Mouse (Mus musculus) heart, embryonic 11.5 days (tissue): ENCODE results near the gene Dand5. TPM values are rescaled to one million over a fixed set of nuclear protein-coding genes. Genes with fewer than 3 reads are reported as not detected.
A peak's percentile ranks its signal among the peaks of the same experiment; 100 is the strongest.

ENCODE experiments used
- ATAC-seq: fragments of 200-750 bp; cut with Nextera tagmentation; replicated peaks from 2 replicates; pipeline ENCODE4 v1.8.0; 2017; ENCODE audit warnings: moderate library complexity; ENCODE audit not compliant: insufficient number of reproducible peaks, low FRiP score, low TSS enrichment
- H3K27ac ChIP-seq: fragments of 300-500 bp; sonication (generic); 2 replicates; pipeline ENCODE4 v1.5.1; 2014; ENCODE audit warnings: mild to moderate bottlenecking, low read depth, low read length
- H3K27me3 ChIP-seq: fragments of 300-500 bp; sonication (generic); 2 replicates; pipeline ENCODE4 v1.6.1; 2014; ENCODE audit warnings: mild to moderate bottlenecking, low read length, mixed read lengths; ENCODE audit not compliant: control insufficient read depth, insufficient read depth
- H3K36me3 ChIP-seq: fragments of 300-500 bp; sonication (generic); 2 replicates; pipeline ENCODE4 v1.6.1; 2014; ENCODE audit warnings: mild to moderate bottlenecking, low read length, moderate library complexity, mixed read lengths; ENCODE audit not compliant: control insufficient read depth, insufficient read depth
- H3K4me1 ChIP-seq: fragments of 300-500 bp; sonication (generic); 2 replicates; pipeline ENCODE4 v1.6.1; 2014; ENCODE audit warnings: low read length; ENCODE audit not compliant: control insufficient read depth, insufficient read depth
- H3K4me2 ChIP-seq: fragments of 300-500 bp; sonication (generic); 2 replicates; pipeline ENCODE4 v1.6.1; 2014; ENCODE audit warnings: mild to moderate bottlenecking, moderate library complexity
- H3K4me3 ChIP-seq: fragments of 300-500 bp; sonication (generic); 2 replicates; pipeline ENCODE4 v1.5.1; 2014; ENCODE audit warnings: low read depth, low read length
- H3K9ac ChIP-seq: fragments of 300-500 bp; sonication (generic); 2 replicates; pipeline ENCODE4 v1.6.1; 2014; ENCODE audit warnings: mild to moderate bottlenecking, low read depth, low read length, moderate library complexity
- H3K9me3 ChIP-seq: fragments of 300-500 bp; sonication (generic); replicated peaks from 2 replicates; pipeline ENCODE4 v1.6.1; 2016; ENCODE audit warnings: low read length; ENCODE audit not compliant: control insufficient read depth
- WGBS: fragments of 180-500 bp; shearing (Covaris S2); extraction: QIAGEN DNeasy Blood & Tissue Kit; methylation state at CpG from one replicate; pipeline ENCODE4 v1.1.7; 2014; ENCODE audit not compliant: insufficient replicate concordance; 5-methylcytosine and 5-hydroxymethylcytosine counted together
- polyA plus RNA-seq: library from polyadenylated mRNA; unstranded; fragments of >200 nt; fragmentation: Nextera tagmentation; extraction: Ambion mirVana; gene quantifications from 2 replicates; pipeline ENCODE4 v1.2.1, GENCODE M21; 2014

Gene Dand5
- polyA plus RNA-seq, 1 experiment from 2014 or later, result 5.0 TPM

DNA sequence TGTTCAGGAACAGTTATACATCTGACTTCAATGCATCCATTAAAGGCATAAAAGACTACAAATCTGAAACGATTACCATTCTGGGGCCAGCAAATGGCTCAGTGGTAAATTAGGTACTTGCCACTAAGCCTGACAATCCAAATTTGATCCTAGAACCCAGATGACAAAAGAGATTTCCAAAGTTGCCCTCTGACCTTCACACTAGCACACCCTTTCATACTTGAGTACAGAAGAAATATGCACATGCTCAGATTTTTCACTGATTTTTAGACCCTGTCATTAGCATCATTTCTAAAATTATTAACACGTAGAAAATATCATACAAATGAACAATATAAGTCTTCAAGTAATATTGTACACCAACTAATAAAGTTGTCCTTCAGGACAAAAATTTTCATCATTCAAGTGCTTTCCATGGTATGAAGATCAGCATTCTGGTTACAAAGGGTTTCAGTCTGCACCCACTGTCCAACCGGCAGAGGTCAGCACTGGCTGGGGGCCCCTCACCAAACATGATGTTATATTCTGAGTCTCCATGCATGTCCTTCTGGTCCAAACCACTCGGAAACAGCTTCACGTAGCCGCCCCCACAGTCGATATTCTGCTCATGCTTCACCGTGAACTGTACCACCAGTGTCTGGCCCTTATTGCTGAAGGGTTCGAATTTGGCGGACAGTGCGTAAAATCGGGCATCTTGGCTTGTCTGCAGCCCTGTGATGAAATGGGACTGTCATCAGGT, 22.9 kb upstream of the Dand5 start:
- WGBS, result 15% methylated on average over 12 of the region's 12 CpGs
- H3K4me3 ChIP-seq, result peak overlapping the region; percentile 97
- H3K4me2 ChIP-seq, result peak overlapping the region; percentile 69
- H3K27ac ChIP-seq, result peak overlapping the region; percentile 82
- H3K36me3 ChIP-seq, result peaks cover 30% of the 10 kb centered on the region
- ATAC-seq, result no peak
- no peaks in the 10 kb centered on the region for H3K27me3 ChIP-seq
- peak overlapping the region; percentile 99 for H3K9ac ChIP-seq
- no peaks in the 10 kb centered on the region for H3K9me3 ChIP-seq
- peaks cover 28% of the 10 kb centered on the region for H3K4me1 ChIP-seq

DNA sequence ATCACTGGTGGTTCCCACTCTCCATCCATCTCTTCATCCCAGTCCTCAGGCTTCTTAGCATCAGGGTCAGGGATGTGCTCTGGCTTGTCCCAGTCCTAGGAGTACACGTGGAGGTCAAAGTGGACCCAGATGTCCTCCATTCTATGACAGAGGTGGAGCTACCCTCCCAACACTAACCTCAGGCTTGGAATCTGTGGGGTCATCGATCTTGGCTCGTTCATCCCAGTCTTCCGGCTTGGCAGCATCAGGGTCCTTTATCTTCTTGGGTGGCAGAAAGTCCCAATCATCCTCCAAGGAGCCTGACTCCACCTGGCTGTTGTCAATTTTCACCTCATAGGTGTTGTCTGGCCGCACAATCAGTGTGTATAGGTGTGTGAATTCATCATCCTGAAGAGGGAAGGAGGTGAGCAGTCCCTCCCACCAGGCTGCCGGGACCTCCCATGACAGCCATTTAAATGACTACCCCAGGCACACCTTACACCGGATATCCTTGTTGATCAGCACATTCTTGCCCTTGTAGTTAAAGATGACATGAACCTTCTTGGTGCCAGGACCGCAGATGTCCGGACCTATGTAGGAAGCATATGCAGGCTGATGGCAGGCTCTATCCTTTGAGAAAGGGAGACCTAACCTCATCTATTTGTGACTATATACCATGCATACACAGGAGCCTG, 21.9 kb upstream of the Dand5 start:
- peak overlapping the region; percentile 99 for H3K9ac ChIP-seq
- peaks cover 30% of the 10 kb centered on the region for H3K36me3 ChIP-seq
- peak overlapping the region; percentile 69 for H3K4me2 ChIP-seq
- H3K27me3 ChIP-seq, result no peaks in the 10 kb centered on the region
- no peaks in the 10 kb centered on the region for H3K9me3 ChIP-seq
- ATAC-seq, result no peak
- peak overlapping the region; percentile 97 for H3K4me3 ChIP-seq
- WGBS, result 85% methylated on average over 9 of the region's 9 CpGs
- H3K27ac ChIP-seq, result no peak overlapping the region
- peaks cover 30% of the 10 kb centered on the region for H3K4me1 ChIP-seq

DNA sequence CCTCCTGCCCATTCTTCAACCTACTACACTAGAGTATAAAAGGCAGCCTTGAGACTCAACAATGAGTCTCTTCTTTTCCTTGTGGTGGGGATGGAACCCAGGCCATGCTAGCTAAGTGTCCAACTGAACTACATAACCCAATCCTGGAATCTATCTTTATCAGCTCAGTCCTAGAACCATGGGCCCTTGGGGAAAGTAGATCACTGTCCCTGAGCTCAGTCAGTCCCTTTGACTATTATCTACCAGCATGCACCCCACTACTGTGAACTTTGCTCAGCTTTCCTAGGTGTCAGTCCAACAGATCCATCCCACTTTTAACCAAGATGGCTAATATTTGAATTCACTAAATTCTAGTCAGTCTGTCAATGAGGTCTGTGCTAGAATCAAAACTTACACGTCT, 18.9 kb upstream of the Dand5 start:
- Histone ChIP-seq H3K9ac (no peak overlapping the region), H3K4me1 (peaks cover 27% of the 10 kb centered on the region), H3K9me3 (no peaks in the 10 kb centered on the region), H3K27ac (peak overlapping the region; percentile 29; the same call in 1 of the 2 replicates), H3K36me3 (peaks cover 51% of the 10 kb centered on the region), H3K4me3 (no peak overlapping the region), H3K27me3 (no peaks in the 10 kb centered on the region), H3K4me2 (no peak overlapping the region)
- 84% methylated on average over 1 of the region's 1 CpGs for WGBS
- ATAC-seq, result no peak

DNA sequence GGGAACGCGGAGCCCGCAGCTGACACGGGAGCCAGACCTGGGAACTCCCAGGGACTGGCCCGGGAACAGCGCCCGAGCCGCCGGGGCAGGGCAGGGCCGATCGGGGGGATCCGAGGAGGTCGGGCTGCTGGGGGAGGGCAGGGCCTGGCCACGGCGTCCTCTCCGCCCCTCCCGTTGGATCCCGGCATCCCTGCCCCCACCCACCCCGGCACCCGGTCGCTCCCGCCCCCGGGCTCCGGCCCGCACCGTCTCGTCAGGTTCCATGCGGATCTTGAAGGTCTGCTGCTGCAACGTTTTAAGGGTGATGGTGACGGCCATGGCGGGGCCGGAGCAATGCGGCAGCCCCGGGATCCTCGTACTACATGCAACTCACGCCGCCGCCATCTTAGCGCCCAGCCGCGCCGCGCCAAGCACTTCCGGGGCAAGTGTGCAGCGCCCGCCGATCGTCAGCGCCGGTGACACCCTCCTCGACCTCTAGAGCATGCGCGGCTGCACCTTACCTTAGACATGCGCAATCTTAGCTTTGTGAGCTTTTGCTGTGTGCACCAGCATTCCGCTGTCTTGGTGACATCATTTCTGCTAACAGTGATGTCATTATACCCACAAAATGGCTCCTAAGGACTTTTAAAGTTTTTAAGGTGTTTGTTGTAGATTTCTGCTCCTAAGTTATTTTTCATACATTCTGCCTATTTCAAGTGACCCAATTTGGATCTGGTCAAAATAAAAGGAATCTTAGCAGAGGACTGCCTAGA, 17.8 kb upstream of the Dand5 start, which contains the start of gene Rad23a:
Gene Rad23a, minus strand, starts transcription at position 418 of the 752 bp plus-strand sequence.
- peaks cover 55% of the 10 kb centered on the region for H3K36me3 ChIP-seq
- peak within 1 kb of the TSS; percentile 80 for H3K4me3 ChIP-seq
- peaks cover 26% of the 10 kb centered on the region for H3K4me1 ChIP-seq
- peak within 1 kb of the TSS; percentile 94 for H3K9ac ChIP-seq
- peak; percentile 84 for ATAC-seq
- peak within 1 kb of the TSS; percentile 73 for H3K4me2 ChIP-seq
- 1% methylated on average over 55 of the region's 55 CpGs for WGBS
- no peaks in the 10 kb centered on the region for H3K27me3 ChIP-seq
- H3K27ac ChIP-seq, result peak within 1 kb of the TSS; percentile 95
- no peaks in the 10 kb centered on the region for H3K9me3 ChIP-seq

DNA sequence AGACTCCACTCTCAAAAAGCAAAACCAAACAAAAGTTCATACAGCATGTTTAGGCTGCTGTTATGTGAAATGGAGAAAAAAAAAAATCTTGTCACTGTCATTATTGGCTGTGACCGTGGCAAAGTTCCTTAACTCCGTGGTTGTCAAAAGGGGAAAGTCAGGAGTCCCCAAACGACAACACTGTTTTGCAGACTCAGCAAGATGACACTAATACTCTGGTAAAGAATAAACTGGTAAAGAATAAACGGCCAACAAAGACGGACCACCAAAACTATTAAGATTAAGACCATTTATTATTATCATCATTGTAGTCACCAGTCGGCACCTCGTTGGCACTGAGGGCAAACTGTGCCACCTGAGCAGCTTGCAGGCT, 17.2 kb upstream of the Dand5 start:
- Histone ChIP-seq H3K4me2 (peak overlapping the region; percentile 73), H3K27ac (peak overlapping the region; percentile 95), H3K27me3 (no peaks in the 10 kb centered on the region), H3K9me3 (no peaks in the 10 kb centered on the region), H3K36me3 (peaks cover 56% of the 10 kb centered on the region), H3K4me3 (peak overlapping the region; percentile 80), H3K9ac (peak overlapping the region; percentile 94), H3K4me1 (peaks cover 23% of the 10 kb centered on the region)
- no peak for ATAC-seq
- WGBS, result 4% methylated on average over 7 of the region's 7 CpGs

DNA sequence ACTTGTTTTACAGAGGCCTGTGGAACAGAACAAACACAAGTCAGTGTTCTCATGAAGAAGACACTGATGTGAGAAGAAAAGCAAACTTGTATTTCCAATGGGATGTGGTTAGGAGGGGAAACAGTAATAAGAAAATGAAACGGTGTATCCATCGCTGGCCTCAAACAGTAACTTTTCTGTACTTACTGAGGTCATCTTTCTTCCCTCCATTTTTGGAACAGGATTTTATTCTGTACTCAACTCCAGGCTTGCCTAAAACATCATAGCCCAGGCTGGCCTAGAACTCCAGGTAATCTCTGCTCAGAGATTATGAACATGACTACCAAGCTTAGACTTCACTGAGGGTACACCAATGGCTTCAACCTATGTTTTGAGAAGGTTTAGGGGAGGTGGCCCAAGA, 16.8 kb upstream of the Dand5 start:
- no peak for ATAC-seq
- H3K4me1 ChIP-seq, result peaks cover 19% of the 10 kb centered on the region
- H3K9ac ChIP-seq, result peak overlapping the region; percentile 94; the same call in 1 of the 2 replicates
- H3K27ac ChIP-seq, result peak overlapping the region; percentile 95
- 91% methylated on average over 2 of the region's 2 CpGs for WGBS
- H3K27me3 ChIP-seq, result no peaks in the 10 kb centered on the region
- no peaks in the 10 kb centered on the region for H3K9me3 ChIP-seq
- H3K4me2 ChIP-seq, result peak overlapping the region; percentile 73
- peak overlapping the region; percentile 80 for H3K4me3 ChIP-seq
- H3K36me3 ChIP-seq, result peaks cover 53% of the 10 kb centered on the region

DNA sequence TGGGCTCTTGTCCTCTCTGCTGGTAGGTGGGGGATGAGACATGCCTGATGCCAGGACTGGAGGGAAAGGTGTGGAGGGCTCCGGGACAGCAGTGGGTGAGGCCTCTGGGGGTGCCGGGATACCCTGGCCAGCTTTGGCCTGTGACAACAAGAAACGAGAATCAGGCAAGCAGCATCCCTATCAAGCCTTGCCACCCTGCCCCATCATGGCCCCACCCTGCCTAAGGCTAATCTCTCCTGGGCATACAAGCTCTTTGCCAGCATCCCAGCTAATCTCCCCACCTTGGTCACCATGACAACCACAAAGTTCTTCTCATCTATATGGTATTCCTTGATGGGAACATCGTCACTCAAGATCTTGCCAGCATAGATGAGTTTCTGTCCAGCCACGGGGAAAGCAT, 15.9 kb upstream of the Dand5 start:
- Histone ChIP-seq H3K27ac (peak overlapping the region; percentile 35; the same call in 1 of the 2 replicates), H3K4me2 (peak overlapping the region; percentile 44), H3K4me3 (no peak overlapping the region), H3K27me3 (no peaks in the 10 kb centered on the region), H3K4me1 (peaks cover 18% of the 10 kb centered on the region), H3K9me3 (no peaks in the 10 kb centered on the region), H3K9ac (peak overlapping the region; percentile 35; the same call in 1 of the 2 replicates), H3K36me3 (peaks cover 56% of the 10 kb centered on the region)
- peak; percentile 52 for ATAC-seq
- WGBS, result 68% methylated on average over 5 of the region's 5 CpGs

DNA sequence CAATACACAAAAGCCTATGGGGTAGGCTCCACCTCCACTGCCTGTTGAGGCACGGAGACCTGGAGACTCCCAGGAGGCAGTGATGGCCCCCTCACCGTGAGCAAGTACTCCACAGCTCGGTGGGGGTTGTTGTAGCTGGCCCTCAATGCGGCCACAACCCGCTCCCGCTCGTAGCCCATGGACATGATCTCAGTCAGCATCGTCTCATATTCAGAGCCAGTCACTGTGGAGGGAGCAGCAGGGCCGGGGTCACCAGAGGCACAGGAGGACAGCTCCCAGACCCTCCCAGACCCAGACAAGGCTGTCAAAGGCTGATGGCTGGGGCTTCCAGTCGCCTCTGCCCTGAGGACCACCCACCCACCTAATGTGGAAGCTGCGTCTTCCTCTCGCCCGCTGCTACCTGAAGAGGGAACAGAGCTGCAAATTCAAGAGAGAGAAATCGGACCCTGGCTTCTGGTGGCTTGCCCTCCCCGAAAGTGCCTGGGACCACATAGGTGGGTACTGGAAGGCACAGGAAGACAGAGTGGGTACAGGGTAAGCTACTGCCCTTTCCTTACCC, 15.4 kb upstream of the Dand5 start:
- Histone ChIP-seq H3K9ac (peak overlapping the region; percentile 35; the same call in 1 of the 2 replicates), H3K27ac (peak overlapping the region; percentile 35; the same call in 1 of the 2 replicates), H3K27me3 (no peaks in the 10 kb centered on the region), H3K9me3 (no peaks in the 10 kb centered on the region), H3K36me3 (peaks cover 52% of the 10 kb centered on the region), H3K4me1 (peaks cover 22% of the 10 kb centered on the region), H3K4me3 (0 out of 2 replicates have a peak overlapping the region, but pooled peaks have one; percentile 2), H3K4me2 (peak overlapping the region; percentile 44)
- ATAC-seq, result 0 out of 2 replicates have a peak, but pooled peaks have one; percentile 4
- 85% methylated on average over 15 of the region's 15 CpGs for WGBS
